Mouse (Mus musculus) limb, embryonic 15.5 days (tissue): ENCODE results near the gene Thra. TPM values are rescaled to one million over a fixed set of nuclear protein-coding genes. Genes with fewer than 3 reads are reported as not detected.

Experiments used
- ATAC-seq: fragments of 200-750 bp; cut with Nextera tagmentation; 2 replicates; pipeline ENCODE4 v1.8.0; 2017; ENCODE audit warnings: low read depth, moderate TSS enrichment; ENCODE audit not compliant: insufficient number of reproducible peaks, low FRiP score, low TSS enrichment
- H3K27ac ChIP-seq: fragments of 300-500 bp; sonication (generic); 2 replicates; pipeline ENCODE4 v1.5.1; 2015; ENCODE audit warnings: moderate library complexity, mild to moderate bottlenecking, inconsistent platforms
- H3K27me3 ChIP-seq: fragments of 300-500 bp; sonication (generic); 2 replicates; pipeline ENCODE4 v1.6.1; 2015; ENCODE audit warnings: inconsistent platforms
- H3K36me3 ChIP-seq: fragments of 300-500 bp; sonication (generic); 2 replicates; pipeline ENCODE4 v1.6.1; 2015; ENCODE audit warnings: inconsistent platforms
- H3K4me1 ChIP-seq: fragments of 300-500 bp; sonication (generic); 2 replicates; pipeline ENCODE4 v1.6.1; 2015; ENCODE audit warnings: inconsistent platforms
- H3K4me2 ChIP-seq: fragments of 300-500 bp; sonication (generic); 2 replicates; pipeline ENCODE4 v1.6.1; 2015; ENCODE audit warnings: mild to moderate bottlenecking, inconsistent platforms
- H3K4me3 ChIP-seq: fragments of 300-500 bp; sonication (generic); 2 replicates; pipeline ENCODE4 v1.5.1; 2015; ENCODE audit warnings: mild to moderate bottlenecking, inconsistent platforms
- H3K9ac ChIP-seq: fragments of 300-500 bp; sonication (generic); 2 replicates; pipeline ENCODE4 v1.6.1; 2015; ENCODE audit warnings: inconsistent platforms
- H3K9me3 ChIP-seq: fragments of 300-500 bp; sonication (generic); 2 replicates; pipeline ENCODE4 v1.6.1; 2016; ENCODE audit warnings: inconsistent platforms
- WGBS: fragments of 180-500 bp; shearing (Covaris S2); methylation state at CpG from one replicate; pipeline ENCODE4 v1.1.7; 2015; 5-methylcytosine and 5-hydroxymethylcytosine counted together
- polyA plus RNA-seq: library from polyadenylated mRNA; unstranded; fragments of >200 nt; fragmentation: Nextera tagmentation; extraction: Ambion mirVana; gene quantifications from 2 replicates; pipeline ENCODE4 v1.2.1, GENCODE M21; 2015

The Thra gene
- polyA plus RNA-seq, result 38.4 and 39.6 TPM in 2 replicates

- H3K4me2 ChIP-seq, result peak within 1 kb of the TSS; percentile 84
- WGBS, result under 1% methylated on average over 22 of the region's 22 CpGs
- peak within 1 kb of the TSS; percentile 92 for H3K27ac ChIP-seq
- no peak for ATAC-seq
- H3K27me3 ChIP-seq, result no peaks in the 10 kb centered on the region
- peaks cover 50% of the 10 kb centered on the region for H3K4me1 ChIP-seq
- H3K9ac ChIP-seq, result peak within 1 kb of the TSS; percentile 96
- H3K4me3 ChIP-seq, result peak within 1 kb of the TSS; percentile 91
- H3K9me3 ChIP-seq, result no peaks in the 10 kb centered on the region
- no peaks in the 10 kb centered on the region for H3K36me3 ChIP-seq
These were observed at the start of gene Thra for GRCm38 (mm10) chr11:98740393-98741050. Gene Thra, plus strand, starts transcription at chr11:98740638.

- no peaks in the 10 kb centered on the region for H3K27me3 ChIP-seq
- no peak overlapping the region for H3K4me2 ChIP-seq
- H3K36me3 ChIP-seq, result peaks cover 84% of the 10 kb centered on the region
- no peaks in the 10 kb centered on the region for H3K4me1 ChIP-seq
- no peak overlapping the region for H3K4me3 ChIP-seq
- no peak overlapping the region for H3K9ac ChIP-seq
- 64% methylated on average over 13 of the region's 13 CpGs for WGBS
- H3K9me3 ChIP-seq, result no peaks in the 10 kb centered on the region
- ATAC-seq, result no peak
- no peak overlapping the region for H3K27ac ChIP-seq
These were observed 47.2 kb upstream of the Thra start for GRCm38 (mm10) chr11:98693201-98693600.

- no peak overlapping the region for H3K4me2 ChIP-seq
- no peak overlapping the region for H3K4me3 ChIP-seq
- 82% methylated on average over 9 of the region's 9 CpGs for WGBS
- H3K36me3 ChIP-seq, result peaks cover 81% of the 10 kb centered on the region
- H3K4me1 ChIP-seq, result no peaks in the 10 kb centered on the region
- no peak overlapping the region for H3K27ac ChIP-seq
- no peaks in the 10 kb centered on the region for H3K27me3 ChIP-seq
- H3K9ac ChIP-seq, result no peak overlapping the region
- ATAC-seq, result no peak
- H3K9me3 ChIP-seq, result no peaks in the 10 kb centered on the region
These were observed 46.7 kb upstream of the Thra start for GRCm38 (mm10) chr11:98693746-98694145.

- WGBS, result 79% methylated on average over 9 of the region's 9 CpGs
- H3K4me1 ChIP-seq, result no peaks in the 10 kb centered on the region
- ATAC-seq, result no peak
- no peak overlapping the region for H3K4me3 ChIP-seq
- H3K36me3 ChIP-seq, result peaks cover 78% of the 10 kb centered on the region
- H3K4me2 ChIP-seq, result no peak overlapping the region
- H3K27ac ChIP-seq, result no peak overlapping the region
- no peaks in the 10 kb centered on the region for H3K9me3 ChIP-seq
- no peaks in the 10 kb centered on the region for H3K27me3 ChIP-seq
- H3K9ac ChIP-seq, result no peak overlapping the region
These were observed 46.1 kb upstream of the Thra start for GRCm38 (mm10) chr11:98694301-98694700.

GRCm38 (mm10) chr11:98695408-98695807 lies 45.0 kb upstream of the Thra start:
- no peak for ATAC-seq
- Histone ChIP-seq H3K9me3 (no peaks in the 10 kb centered on the region), H3K27me3 (no peaks in the 10 kb centered on the region), H3K9ac (no peak overlapping the region), H3K4me1 (peaks cover 7% of the 10 kb centered on the region), H3K4me3 (no peak overlapping the region), H3K27ac (no peak overlapping the region), H3K36me3 (peaks cover 67% of the 10 kb centered on the region), H3K4me2 (no peak overlapping the region)
- 74% methylated on average over 14 of the region's 14 CpGs for WGBS

- Histone ChIP-seq H3K9me3 (no peaks in the 10 kb centered on the region), H3K36me3 (peaks cover 55% of the 10 kb centered on the region), H3K27me3 (0 out of 2 replicates have a peak, but pooled peaks cover 4% of the 10 kb centered on the region), H3K27ac (no peak overlapping the region), H3K4me1 (peaks cover 18% of the 10 kb centered on the region), H3K4me2 (no peak overlapping the region), H3K4me3 (no peak overlapping the region), H3K9ac (no peak overlapping the region)
- WGBS, result 84% methylated on average over 14 of the region's 14 CpGs
- no peak for ATAC-seq
These were observed 43.8 kb upstream of the Thra start for GRCm38 (mm10) chr11:98696454-98697216.

- peaks cover 49% of the 10 kb centered on the region for H3K36me3 ChIP-seq
These were observed 43.2 kb upstream of the Thra start for GRCm38 (mm10) chr11:98697225-98697624.

GRCm38 (mm10) chr11:98698849-98699640 lies 41.4 kb upstream of the Thra start:
- no peak overlapping the region for H3K4me2 ChIP-seq
- H3K4me1 ChIP-seq, result peaks cover 29% of the 10 kb centered on the region
- H3K27ac ChIP-seq, result no peak overlapping the region
- H3K9ac ChIP-seq, result no peak overlapping the region
- WGBS, result 86% methylated on average over 16 of the region's 16 CpGs
- no peaks in the 10 kb centered on the region for H3K9me3 ChIP-seq
- 0 out of 2 replicates have a peak, but pooled peaks cover 4% of the 10 kb centered on the region for H3K27me3 ChIP-seq
- H3K4me3 ChIP-seq, result no peak overlapping the region
- no peak for ATAC-seq
- peaks cover 31% of the 10 kb centered on the region for H3K36me3 ChIP-seq

More at GRCm38 (mm10) chr11:98697225-98697624, 43.2 kb upstream of the Thra start:
- no peak overlapping the region for H3K27ac ChIP-seq
- H3K27me3 ChIP-seq, result 0 out of 2 replicates have a peak, but pooled peaks cover 4% of the 10 kb centered on the region
- no peaks in the 10 kb centered on the region for H3K9me3 ChIP-seq
- no peak for ATAC-seq
- WGBS, result 88% methylated on average over 12 of the region's 12 CpGs
- H3K4me3 ChIP-seq, result no peak overlapping the region
- H3K9ac ChIP-seq, result no peak overlapping the region
- H3K4me1 ChIP-seq, result peaks cover 21% of the 10 kb centered on the region
- no peak overlapping the region for H3K4me2 ChIP-seq

GRCm38 (mm10) chr11:98699911-98700310 lies 40.5 kb upstream of the Thra start:
- H3K9ac ChIP-seq, result no peak overlapping the region
- H3K9me3 ChIP-seq, result no peaks in the 10 kb centered on the region
- peaks cover 31% of the 10 kb centered on the region for H3K36me3 ChIP-seq
- no peak overlapping the region for H3K4me3 ChIP-seq
- H3K4me2 ChIP-seq, result no peak overlapping the region
- H3K27ac ChIP-seq, result no peak overlapping the region
- peaks cover 29% of the 10 kb centered on the region for H3K4me1 ChIP-seq
- no peak for ATAC-seq
- 32% methylated on average over 4 of the region's 4 CpGs for WGBS
- 0 out of 2 replicates have a peak, but pooled peaks cover 4% of the 10 kb centered on the region for H3K27me3 ChIP-seq

- H3K4me2 ChIP-seq, result no peak within 1 kb of the TSS
- no peak within 1 kb of the TSS for H3K4me3 ChIP-seq
- peaks cover 29% of the 10 kb centered on the region for H3K4me1 ChIP-seq
- H3K36me3 ChIP-seq, result peaks cover 31% of the 10 kb centered on the region
- H3K27ac ChIP-seq, result no peak within 1 kb of the TSS
- no peaks in the 10 kb centered on the region for H3K9me3 ChIP-seq
- ATAC-seq, result no peak
- no peak within 1 kb of the TSS for H3K9ac ChIP-seq
- H3K27me3 ChIP-seq, result 0 out of 2 replicates have a peak, but pooled peaks cover 4% of the 10 kb centered on the region
- 43% methylated on average over 10 of the region's 10 CpGs for WGBS
These were observed 39.2 kb upstream of the Thra start, which contains the start of gene Csf3 for GRCm38 (mm10) chr11:98701213-98701670. Gene Csf3, plus strand, starts transcription at chr11:98701263.

- Histone ChIP-seq H3K27me3 (0 out of 2 replicates have a peak, but pooled peaks cover 4% of the 10 kb centered on the region), H3K9ac (no peak overlapping the region), H3K27ac (no peak overlapping the region), H3K4me2 (no peak overlapping the region), H3K36me3 (peaks cover 32% of the 10 kb centered on the region), H3K9me3 (no peaks in the 10 kb centered on the region), H3K4me1 (peaks cover 34% of the 10 kb centered on the region), H3K4me3 (no peak overlapping the region)
- 52% methylated on average over 5 of the region's 5 CpGs for WGBS
- ATAC-seq, result no peak
These were observed 38.1 kb upstream of the Thra start for GRCm38 (mm10) chr11:98702323-98702722.
